Mouse (Mus musculus) ovary, adult 18-20 months (tissue): ENCODE measurements around the gene Angel1.

ENCODE experiments used
- DNase-seq: peaks from one replicate; pipeline ENCODE4 v3.0.0; 2022; ENCODE audit warnings: low spot score, mixed read lengths

The Angel1 gene

GRCm38 (mm10) chr12:86726120-86726640, at the start of gene Angel1:
TSS of gene Angel1 (minus strand) at chr12:86726460.
- peak; percentile 94 for DNase-seq

GRCm38 (mm10) chr12:86775561-86776280, 49.5 kb upstream of the Angel1 start:
- DNase-seq: peak; percentile 50

- no peak for DNase-seq
Observed at GRCm38 (mm10) chr12:86772551-86772950, 46.3 kb upstream of the Angel1 start.

GRCm38 (mm10) chr12:86771823-86772427, 45.7 kb upstream of the Angel1 start:
- DNase-seq: peak; percentile 81

- no peak for DNase-seq
Observed at GRCm38 (mm10) chr12:86770927-86771326, 44.7 kb upstream of the Angel1 start.

DNA sequence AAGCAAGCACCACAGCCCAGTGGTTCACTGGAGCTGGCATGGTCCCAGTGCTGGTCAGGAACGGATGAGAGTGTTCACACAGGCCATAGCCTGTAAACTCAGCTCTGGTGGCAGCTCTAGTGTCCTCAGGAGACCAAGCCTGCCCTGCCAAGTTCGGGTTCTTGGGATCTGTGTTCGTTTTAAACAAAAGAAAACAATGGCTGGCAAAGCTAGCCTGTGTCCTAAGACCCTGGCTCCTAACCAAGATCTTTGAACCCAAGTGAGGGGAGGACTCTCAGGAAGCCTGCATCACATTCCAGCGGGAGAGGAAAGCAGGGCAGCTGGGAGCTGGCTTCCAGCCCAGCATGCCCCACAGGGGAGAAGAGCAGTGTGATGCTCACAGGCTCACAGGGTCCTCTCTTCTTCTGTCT, 44.0 kb upstream of the Angel1 start:
- peak; percentile 48 for DNase-seq

- DNase-seq: no peak
Observed at GRCm38 (mm10) chr12:86769819-86770218, 43.6 kb upstream of the Angel1 start.

- no peak for DNase-seq
Observed at GRCm38 (mm10) chr12:86768986-86769580, 42.8 kb upstream of the Angel1 start.

- no peak for DNase-seq
Observed at GRCm38 (mm10) chr12:86767868-86768631, 41.8 kb upstream of the Angel1 start.

- DNase-seq: no peak
Observed at GRCm38 (mm10) chr12:86766467-86766866, 40.2 kb upstream of the Angel1 start.

DNA sequence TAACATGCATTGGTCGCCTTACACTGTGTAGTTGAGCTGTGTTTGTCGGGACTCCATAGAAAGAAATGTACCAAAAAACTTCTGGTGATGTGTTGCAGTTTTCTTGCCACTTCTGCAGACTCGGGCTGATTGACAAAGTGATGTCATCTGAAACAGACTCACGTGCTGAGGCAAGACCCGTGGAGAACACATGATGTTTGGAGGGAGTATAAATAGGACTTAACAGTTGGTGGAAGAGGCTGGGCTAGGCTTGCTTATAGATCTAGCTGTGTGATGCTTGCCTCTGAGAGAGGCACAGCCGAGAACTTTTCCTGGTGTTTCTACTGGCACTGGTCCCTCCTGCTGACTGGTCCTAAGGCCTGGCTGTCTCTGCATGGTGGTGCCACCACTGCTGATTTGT, 37.8 kb upstream of the Angel1 start:
- DNase-seq: no peak

DNA sequence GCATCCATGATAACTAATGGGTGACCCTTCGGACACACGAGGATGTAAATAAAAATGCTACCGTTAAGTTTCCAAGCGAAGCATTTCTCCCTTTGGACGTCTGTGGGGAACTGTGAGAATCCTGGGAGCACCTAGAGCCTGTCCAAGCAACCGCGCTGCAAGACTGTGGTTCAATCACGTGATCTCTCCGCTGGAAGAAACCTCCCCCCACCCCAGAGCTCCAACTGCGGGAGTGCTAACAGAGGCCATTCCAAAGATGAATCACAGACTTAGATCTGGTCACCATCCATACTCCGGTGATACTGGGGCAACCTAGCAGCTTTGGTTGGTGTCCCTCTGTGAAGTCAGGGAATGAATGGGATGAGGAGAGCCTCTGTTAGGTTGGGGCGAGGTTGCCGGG, 34.8 kb upstream of the Angel1 start:
- DNase-seq: no peak

- no peak for DNase-seq
Observed at GRCm38 (mm10) chr12:86734319-86734810, 8.1 kb upstream of the Angel1 start, which contains the start of gene Lrrc74a. TSS of gene Lrrc74a (plus strand) at chr12:86734369.

DNA sequence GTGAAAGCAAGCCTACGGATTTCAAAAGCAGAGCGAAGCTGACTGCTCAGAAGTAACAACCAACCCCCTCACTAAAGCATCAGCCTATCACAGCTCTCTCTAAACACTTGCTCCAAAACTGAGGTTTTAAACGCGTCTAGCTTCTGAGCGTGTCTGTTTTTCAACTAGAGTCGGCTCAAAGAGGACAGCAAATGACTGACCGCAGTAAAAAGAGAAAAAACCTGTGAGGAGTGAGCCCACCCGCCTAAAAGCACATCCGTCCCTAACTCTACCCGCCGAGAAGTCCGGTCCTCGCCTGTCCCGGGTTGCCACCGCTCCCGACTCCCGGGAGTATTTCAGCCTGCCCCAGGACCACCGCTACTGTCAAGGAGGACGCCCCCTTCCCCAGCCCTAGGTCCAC, 554 bp downstream of the Angel1 start:
- DNase-seq: no peak

DNA sequence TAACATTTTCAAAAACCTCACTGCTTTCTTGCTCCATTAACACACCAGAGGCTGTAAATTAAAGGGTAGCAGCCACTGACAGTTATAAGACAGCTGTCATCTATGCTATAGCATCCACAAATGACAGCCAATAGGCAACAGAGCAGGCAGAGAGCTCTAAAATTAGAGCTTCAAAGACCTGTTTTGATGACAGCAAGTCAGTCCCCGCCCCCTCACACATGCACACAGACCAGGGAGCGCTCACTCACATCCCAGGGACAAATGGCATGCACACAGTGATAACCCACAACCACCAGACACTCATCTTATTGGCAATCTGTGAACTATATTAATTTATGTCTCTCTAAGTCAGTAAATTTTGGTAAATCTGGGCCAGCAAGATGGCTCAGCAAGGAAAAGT, 2.0 kb downstream of the Angel1 start:
- no peak for DNase-seq

DNA sequence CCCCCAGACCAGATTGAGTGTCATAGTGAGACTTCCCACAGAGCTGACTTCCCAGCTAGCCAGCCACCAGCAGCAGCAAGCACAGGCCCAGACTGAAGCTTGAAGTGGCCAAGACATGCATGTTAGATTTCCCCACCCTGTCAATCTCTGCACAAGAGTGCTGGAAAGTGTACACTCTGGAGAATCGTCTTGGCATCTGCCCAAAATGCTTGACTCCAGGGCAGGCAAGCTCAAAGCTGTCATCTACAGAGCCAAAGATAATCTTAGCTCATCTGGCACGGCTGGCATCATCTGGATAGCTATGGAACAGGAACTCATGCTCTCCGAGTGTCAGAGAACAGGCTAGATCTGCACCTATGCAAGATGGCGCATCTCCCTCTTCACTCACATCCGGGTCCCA, 4.8 kb downstream of the Angel1 start:
- DNase-seq: no peak

DNA sequence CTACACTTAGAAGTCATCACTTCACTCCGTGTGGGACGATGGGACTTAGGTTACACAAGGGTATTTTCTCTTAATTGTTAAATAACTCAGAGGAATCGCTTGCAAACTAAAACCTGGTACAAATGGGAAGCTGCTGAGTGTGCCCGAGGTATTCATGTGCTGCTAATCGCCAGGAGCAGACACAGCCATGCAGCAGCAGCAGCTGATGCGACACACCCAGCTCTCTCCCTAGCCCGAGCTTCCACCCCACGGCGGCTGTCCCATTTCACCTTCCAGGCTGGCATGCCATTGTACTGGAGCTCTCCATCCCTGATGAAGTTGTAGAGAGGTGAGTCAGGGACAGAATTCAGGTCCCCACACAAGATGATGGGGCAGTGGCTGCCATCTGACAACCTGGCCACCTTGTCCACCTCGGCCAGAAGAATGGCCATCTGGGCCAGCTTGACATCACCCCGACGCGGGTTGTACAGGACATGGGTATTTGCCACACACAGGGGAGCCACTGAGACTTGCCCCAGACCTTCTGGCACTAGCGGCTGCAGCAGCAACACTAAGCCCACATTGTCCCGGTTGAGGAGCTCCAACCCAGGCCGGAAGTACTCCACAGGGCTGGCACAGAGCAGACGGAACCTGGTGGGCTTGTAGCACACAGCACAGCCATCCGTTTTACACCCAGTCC, 6.2 kb downstream of the Angel1 start:
- no peak for DNase-seq

- DNase-seq: no peak
Observed at GRCm38 (mm10) chr12:86716962-86717361, 9.3 kb downstream of the Angel1 start.

- no peak for DNase-seq
Observed at GRCm38 (mm10) chr12:86715401-86715800, 10.9 kb downstream of the Angel1 start.

DNA sequence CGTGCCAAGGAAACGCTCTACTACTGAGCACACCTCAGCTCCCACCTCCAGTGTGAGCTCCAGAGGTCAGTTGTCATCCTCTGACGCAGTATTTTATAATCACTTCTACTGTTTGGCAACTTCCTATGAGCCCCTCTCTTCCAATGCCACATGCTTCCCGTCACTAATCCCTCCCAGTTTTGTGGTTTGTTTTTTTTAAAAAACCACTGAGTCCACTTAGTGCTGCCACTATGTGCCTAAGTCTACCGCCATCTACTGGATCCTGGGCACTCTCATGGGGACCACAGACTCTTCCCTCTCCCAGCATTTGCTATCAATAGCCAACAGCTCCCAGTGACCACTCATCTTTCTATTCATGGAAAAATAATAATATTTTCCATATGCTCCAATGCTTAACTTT, 12.2 kb downstream of the Angel1 start:
- no peak for DNase-seq

DNA sequence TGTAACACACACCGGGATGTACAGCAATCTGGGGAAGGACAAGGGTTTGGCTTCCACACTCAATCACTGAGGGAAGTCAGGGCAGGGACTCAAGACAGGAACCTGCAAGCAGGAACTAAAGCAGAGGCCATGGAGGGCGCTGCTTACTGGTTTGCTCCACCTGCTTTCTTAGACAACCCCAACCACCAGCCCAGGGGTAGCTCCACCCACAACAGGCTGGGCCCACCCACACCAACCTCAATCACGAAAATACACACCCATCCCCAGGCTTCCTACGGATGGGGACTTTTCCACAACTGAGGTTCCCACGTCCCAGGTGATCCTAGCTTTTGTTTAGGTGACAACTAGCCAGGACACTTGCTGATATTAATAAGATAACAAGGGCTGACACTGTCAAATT, 20.4 kb downstream of the Angel1 start:
- DNase-seq: no peak

DNA sequence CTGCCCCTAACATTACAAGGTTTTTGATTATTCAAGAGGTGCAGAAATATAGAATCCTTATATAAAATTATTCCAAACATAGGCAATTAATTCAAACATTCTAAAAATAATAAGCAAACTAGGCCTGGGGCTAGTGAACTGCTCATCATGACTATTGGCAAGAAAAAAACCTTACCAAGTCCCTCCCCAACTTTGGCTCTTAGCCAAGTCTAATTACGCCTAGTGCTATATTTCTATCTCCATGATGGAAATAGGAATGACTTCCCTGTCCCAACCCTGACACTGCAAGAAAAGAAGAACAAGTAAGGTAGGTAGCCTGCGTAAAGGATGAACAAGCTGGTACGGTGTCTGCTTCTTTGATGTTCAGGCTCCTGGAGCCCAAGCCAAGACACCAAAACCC, 23.6 kb downstream of the Angel1 start:
- DNase-seq: no peak
